22 mouse cellular contexts compared by ENCODE assay signal in the genomic region with DNA sequence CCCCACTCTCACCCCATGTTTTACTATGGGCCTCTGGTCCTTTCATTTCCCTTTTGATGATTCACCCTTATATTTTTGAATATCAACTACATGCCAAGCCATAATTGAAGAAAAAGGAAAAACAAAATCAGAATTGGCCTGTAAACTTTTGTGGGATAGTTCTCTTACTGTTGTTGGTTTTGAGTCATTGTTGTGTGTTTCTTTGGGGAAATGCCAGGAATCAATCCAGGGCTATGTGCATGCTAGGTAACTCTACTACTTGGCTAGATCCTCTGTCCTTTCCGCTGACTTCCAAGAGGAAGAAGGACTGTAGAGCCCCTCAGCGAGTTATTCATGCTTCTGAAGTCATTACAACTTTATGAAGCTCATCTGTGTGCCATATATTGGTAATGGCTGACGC.
"Had no signal": no experiment of that assay in that cellular context is flagged by ENCODE, and none has a peak within 500 bp of the region (broad histone marks: within the 10 kb centered on the region; RNA-seq: fewer than 3 reads in every experiment).

No protein-coding gene starts in this region.

- H3K4me2 ChIP-seq: heart, embryonic 12.5 days; hindbrain, embryonic 14.5 days; limb, embryonic 13.5 days; limb, embryonic 15.5 days; liver, embryonic 12.5 days had no signal

- DNase-seq: gastrocnemius, postnatal 14 days; gastrocnemius, postnatal 36 days; heart, adult 18-20 months; heart, postnatal 14 days; heart, postnatal 36 days; kidney, adult 18-20 months; kidney, adult 8-10 months; kidney, postnatal 10 days; kidney, postnatal 25 days; kidney, postnatal 4 days; layer of hippocampus, adult 9-11 months; layer of hippocampus, postnatal 36 days; left cerebral cortex, postnatal 4 days had no signal

- H3K4me3 ChIP-seq: heart, embryonic 10.5 days; heart, embryonic 12.5 days; limb, embryonic 13.5 days; limb, embryonic 15.5 days; liver, embryonic 12.5 days had no signal

- H3K9ac ChIP-seq: heart, embryonic 12.5 days; hindbrain, embryonic 14.5 days; limb, embryonic 13.5 days; limb, embryonic 15.5 days; liver, embryonic 12.5 days; liver, embryonic 14.5 days had no signal

- ATAC-seq: hindbrain, embryonic 16.5 days; intestine, embryonic 16.5 days; liver, embryonic 12.5 days had no signal

- H3K27ac ChIP-seq: heart, embryonic 10.5 days; hindbrain, embryonic 14.5 days; limb, embryonic 13.5 days; limb, embryonic 15.5 days; liver, embryonic 12.5 days; liver, embryonic 14.5 days had no signal

- H3K27me3 ChIP-seq: heart, embryonic 12.5 days; limb, embryonic 13.5 days; limb, embryonic 15.5 days; liver, embryonic 12.5 days had no signal

- H3K36me3 ChIP-seq: heart, embryonic 10.5 days; heart, embryonic 12.5 days; limb, embryonic 13.5 days; limb, embryonic 15.5 days; liver, embryonic 12.5 days had no signal

- H3K9me3 ChIP-seq: heart, embryonic 10.5 days; heart, embryonic 12.5 days; limb, embryonic 13.5 days; limb, embryonic 15.5 days; liver, embryonic 12.5 days had no signal

- H3K4me1 ChIP-seq: limb, embryonic 13.5 days; limb, embryonic 15.5 days had no signal
